Mouse (Mus musculus): ENCODE measurements around the gene Grk6.

DNA sequence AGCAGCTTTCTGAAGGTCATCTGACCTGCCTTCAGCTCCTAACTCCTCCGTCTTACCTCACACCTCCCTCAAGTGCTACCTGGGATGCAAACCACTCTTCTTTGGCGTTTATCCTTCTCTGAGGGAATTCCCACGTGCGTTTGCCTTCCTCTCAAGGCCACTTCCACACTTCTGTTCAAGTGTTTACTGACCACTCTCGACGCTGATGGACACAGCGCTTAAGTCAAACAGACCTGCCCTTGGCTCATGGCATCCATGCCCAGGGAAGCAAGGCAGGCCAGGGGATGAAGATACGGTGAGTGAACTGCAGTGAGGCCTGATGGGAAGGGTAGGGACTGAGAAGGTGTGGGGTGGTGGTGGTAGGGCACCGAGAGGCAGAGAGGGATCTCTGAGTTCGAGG, 55.7 kb downstream of the Grk6 start:
- TF ChIP-seq CTCF (IDR thresholded peaks at IDR 0.05; ENCODE audit: borderline replicate concordance, insufficient read depth, low read depth, low read length) (no peak), POLR2A (IDR thresholded peaks at IDR 0.05; ENCODE audit: borderline replicate concordance, insufficient read depth, low read length) (no peak)

Data from cerebellum, adult 2 months (tissue).